Mouse (Mus musculus) heart, embryonic 10.5 days (tissue): Measurements from ENCODE around the gene Dennd2a. TPM values are rescaled to one million over a fixed set of nuclear protein-coding genes. Genes with fewer than 3 reads are reported as not detected.

Experiments
- DNase-seq: peaks from one replicate; pipeline ENCODE4 v3.0.0-alpha.2; 2017; ENCODE audit warnings: low spot score
- H3K27ac ChIP-seq: fragments of 300-500 bp; sonication (generic); 2 replicates; pipeline ENCODE4 v1.5.1; 2016; ENCODE audit warnings: mild to moderate bottlenecking
- H3K27me3 ChIP-seq: fragments of 300-500 bp; sonication (generic); 2 replicates; pipeline ENCODE4 v1.6.1; 2016; ENCODE audit warnings: mild to moderate bottlenecking; ENCODE audit not compliant: poor library complexity, insufficient read depth, severe bottlenecking
- H3K36me3 ChIP-seq: fragments of 300-500 bp; sonication (generic); 2 replicates; pipeline ENCODE4 v1.6.1; 2016; ENCODE audit warnings: mild to moderate bottlenecking, moderate library complexity
- H3K4me1 ChIP-seq: fragments of 300-500 bp; sonication (generic); 2 replicates; pipeline ENCODE4 v1.6.1; 2016; ENCODE audit warnings: mild to moderate bottlenecking
- H3K4me3 ChIP-seq: fragments of 300-500 bp; sonication (generic); 2 replicates; pipeline ENCODE4 v1.5.1; 2016; ENCODE audit warnings: mild to moderate bottlenecking, moderate library complexity
- H3K9me3 ChIP-seq: fragments of 300-500 bp; sonication (generic); 2 replicates; pipeline ENCODE4 v1.6.1; 2016; ENCODE audit warnings: mild to moderate bottlenecking, moderate library complexity
- WGBS: fragments of 180-500 bp; shearing (Covaris S2); methylation state at CpG from one replicate; pipeline ENCODE4 v1.1.7; 2016; 5-methylcytosine and 5-hydroxymethylcytosine counted together
- polyA plus RNA-seq: library from polyadenylated mRNA; unstranded; fragments of >200 nt; fragmentation: Nextera tagmentation; extraction: Ambion mirVana; gene quantifications from 2 replicates; pipeline ENCODE4 v1.2.1, GENCODE M21; 2016

The Dennd2a gene
- polyA plus RNA-seq: 22.8 and 29.6 TPM in 2 replicates

GRCm38 (mm10) chr6:39557723-39558261 lies at the start of gene Dennd2a:
Dennd2a (minus strand) TSS chr6:39557867.
- peak within 1 kb of the TSS; percentile 90 for H3K4me3 ChIP-seq
- peak; percentile 93 for DNase-seq
- peaks cover 49% of the 10 kb centered on the region for H3K4me1 ChIP-seq
- H3K27me3 ChIP-seq: no peaks in the 10 kb centered on the region
- peak within 1 kb of the TSS; percentile 99 for H3K27ac ChIP-seq
- under 1% methylated on average over 46 of the region's 50 CpGs for WGBS
- H3K9me3 ChIP-seq: no peaks in the 10 kb centered on the region
- peaks cover 4% of the 10 kb centered on the region; the same call in 1 of the 2 replicates for H3K36me3 ChIP-seq

GRCm38 (mm10) chr6:39607365-39607764 lies 49.7 kb upstream of the Dennd2a start:
- Histone ChIP-seq H3K36me3 (peaks cover 22% of the 10 kb centered on the region; the same call in 1 of the 2 replicates), H3K27me3 (no peaks in the 10 kb centered on the region), H3K9me3 (no peaks in the 10 kb centered on the region), H3K4me1 (peaks cover 6% of the 10 kb centered on the region; the same call in 1 of the 2 replicates), H3K4me3 (no peak overlapping the region), H3K27ac (no peak overlapping the region)
- no peak for DNase-seq
- WGBS: 62% methylated on average over 5 of the region's 5 CpGs

- 52% methylated on average over 3 of the region's 3 CpGs for WGBS
- H3K4me3 ChIP-seq: no peak overlapping the region
- peaks cover 24% of the 10 kb centered on the region; the same call in 1 of the 2 replicates for H3K36me3 ChIP-seq
These were observed 49.2 kb upstream of the Dennd2a start for GRCm38 (mm10) chr6:39606862-39607261.

GRCm38 (mm10) chr6:39606056-39606455 lies 48.4 kb upstream of the Dennd2a start:
- Histone ChIP-seq H3K4me3 (no peak overlapping the region), H3K27ac (no peak overlapping the region), H3K36me3 (peaks cover 25% of the 10 kb centered on the region; the same call in 1 of the 2 replicates), H3K9me3 (no peaks in the 10 kb centered on the region), H3K4me1 (peaks cover 6% of the 10 kb centered on the region; the same call in 1 of the 2 replicates), H3K27me3 (no peaks in the 10 kb centered on the region)
- 55% methylated on average over 6 of the region's 6 CpGs for WGBS
- DNase-seq: no peak

More at GRCm38 (mm10) chr6:39606862-39607261, 49.2 kb upstream of the Dennd2a start:
- DNase-seq: no peak
- H3K27me3 ChIP-seq: no peaks in the 10 kb centered on the region
- no peaks in the 10 kb centered on the region for H3K9me3 ChIP-seq
- peaks cover 6% of the 10 kb centered on the region; the same call in 1 of the 2 replicates for H3K4me1 ChIP-seq
- no peak overlapping the region for H3K27ac ChIP-seq

GRCm38 (mm10) chr6:39604565-39604964 lies 46.9 kb upstream of the Dennd2a start:
- 80% methylated on average over 5 of the region's 5 CpGs for WGBS
- H3K36me3 ChIP-seq: peaks cover 36% of the 10 kb centered on the region

GRCm38 (mm10) chr6:39601828-39602227 lies 44.2 kb upstream of the Dennd2a start:
- no peak overlapping the region for H3K4me3 ChIP-seq
- H3K27me3 ChIP-seq: no peaks in the 10 kb centered on the region
- no peaks in the 10 kb centered on the region for H3K9me3 ChIP-seq
- H3K4me1 ChIP-seq: peaks cover 6% of the 10 kb centered on the region; the same call in 1 of the 2 replicates
- peaks cover 57% of the 10 kb centered on the region for H3K36me3 ChIP-seq
- WGBS: 83% methylated on average over 3 of the region's 3 CpGs
- DNase-seq: no peak
- H3K27ac ChIP-seq: no peak overlapping the region

More at GRCm38 (mm10) chr6:39604565-39604964, 46.9 kb upstream of the Dennd2a start:
- H3K4me3 ChIP-seq: no peak overlapping the region
- no peak for DNase-seq
- H3K4me1 ChIP-seq: peaks cover 6% of the 10 kb centered on the region; the same call in 1 of the 2 replicates
- H3K9me3 ChIP-seq: no peaks in the 10 kb centered on the region
- H3K27me3 ChIP-seq: no peaks in the 10 kb centered on the region
- no peak overlapping the region for H3K27ac ChIP-seq

GRCm38 (mm10) chr6:39600851-39601250 lies 43.2 kb upstream of the Dennd2a start:
- 95% methylated on average over 3 of the region's 3 CpGs for WGBS
- DNase-seq: no peak

GRCm38 (mm10) chr6:39592401-39593214 lies 34.9 kb upstream of the Dennd2a start, which contains the start of gene Ndufb2:
Ndufb2 (plus strand) TSS chr6:39592574.
- Histone ChIP-seq H3K4me3 (peak within 1 kb of the TSS; percentile 81), H3K27me3 (no peaks in the 10 kb centered on the region), H3K4me1 (peaks cover 8% of the 10 kb centered on the region), H3K36me3 (peaks cover 39% of the 10 kb centered on the region), H3K27ac (peak within 1 kb of the TSS; percentile 98), H3K9me3 (no peaks in the 10 kb centered on the region)
- under 1% methylated on average over 56 of the region's 56 CpGs for WGBS
- peak; percentile 98 for DNase-seq

More at GRCm38 (mm10) chr6:39600851-39601250, 43.2 kb upstream of the Dennd2a start:
- H3K4me1 ChIP-seq: no peaks in the 10 kb centered on the region
- no peak overlapping the region for H3K27ac ChIP-seq
- no peak overlapping the region for H3K4me3 ChIP-seq
- no peaks in the 10 kb centered on the region for H3K27me3 ChIP-seq
- peaks cover 66% of the 10 kb centered on the region for H3K36me3 ChIP-seq
- H3K9me3 ChIP-seq: no peaks in the 10 kb centered on the region

- no peaks in the 10 kb centered on the region for H3K27me3 ChIP-seq
- 93% methylated on average over 4 of the region's 4 CpGs for WGBS
- DNase-seq: no peak
- H3K36me3 ChIP-seq: peaks cover 38% of the 10 kb centered on the region
- 0 out of 2 replicates have a peak overlapping the region, but pooled peaks have one; percentile 81 for H3K4me3 ChIP-seq
- H3K4me1 ChIP-seq: peaks cover 8% of the 10 kb centered on the region
- 0 out of 2 replicates have a peak overlapping the region, but pooled peaks have one; percentile 98 for H3K27ac ChIP-seq
- no peaks in the 10 kb centered on the region for H3K9me3 ChIP-seq
These were observed 33.8 kb upstream of the Dennd2a start for GRCm38 (mm10) chr6:39591481-39591880.

GRCm38 (mm10) chr6:39585517-39585916 lies 27.9 kb upstream of the Dennd2a start, which contains the start of gene Gm42420:
Gm42420 (plus strand) TSS chr6:39585753.
- Histone ChIP-seq H3K9me3 (no peaks in the 10 kb centered on the region), H3K27me3 (no peaks in the 10 kb centered on the region), H3K4me3 (no peak within 1 kb of the TSS), H3K36me3 (peaks cover 66% of the 10 kb centered on the region), H3K4me1 (0 out of 2 replicates have a peak, but pooled peaks cover 6% of the 10 kb centered on the region), H3K27ac (no peak within 1 kb of the TSS)
- no peak for DNase-seq
- 76% methylated on average over 6 of the region's 6 CpGs for WGBS

GRCm38 (mm10) chr6:39581087-39581784 lies 23.6 kb upstream of the Dennd2a start:
- Histone ChIP-seq H3K4me1 (0 out of 2 replicates have a peak, but pooled peaks cover 6% of the 10 kb centered on the region), H3K36me3 (peaks cover 47% of the 10 kb centered on the region), H3K4me3 (no peak overlapping the region), H3K9me3 (no peaks in the 10 kb centered on the region), H3K27ac (peak overlapping the region; percentile 59; the same call in 1 of the 2 replicates), H3K27me3 (no peaks in the 10 kb centered on the region)
- peak; percentile 88 for DNase-seq
- 73% methylated on average over 7 of the region's 7 CpGs for WGBS

GRCm38 (mm10) chr6:39580558-39580957 lies 22.9 kb upstream of the Dennd2a start:
- no peaks in the 10 kb centered on the region for H3K9me3 ChIP-seq
- H3K36me3 ChIP-seq: peaks cover 40% of the 10 kb centered on the region
- DNase-seq: no peak
- 69% methylated on average over 2 of the region's 2 CpGs for WGBS
- 0 out of 2 replicates have a peak, but pooled peaks cover 4% of the 10 kb centered on the region for H3K4me1 ChIP-seq
- H3K27me3 ChIP-seq: no peaks in the 10 kb centered on the region
- no peak overlapping the region for H3K4me3 ChIP-seq
- peak overlapping the region; percentile 59; the same call in 1 of the 2 replicates for H3K27ac ChIP-seq
